Mouse (Mus musculus) forelimb bud, embryonic 11.5 days (tissue): ENCODE measurements at regions not wholly inside any gene's neighbourhood (a gene's known extent, or its start where the extent isn't known, plus 50 kb on each side); places are given as distances from the start of the nearest gene placed in this dataset.
A peak's percentile ranks its signal among the peaks of the same experiment; 100 is the strongest.

ENCODE experiments used
- DNase-seq: peaks from one replicate; pipeline ENCODE4 v3.0.0-alpha.2; 2012; ENCODE audit warnings: low read depth, low spot score

GRCm38 (mm10) chr7:124857106-124857505 lies 587.4 kb upstream of the Kdm8 start:
- DNase-seq, result no peak

- DNase-seq, result no peak
These were observed 583.1 kb upstream of the Kdm8 start for GRCm38 (mm10) chr7:124861397-124861796.

- DNase-seq, result peak; percentile 14
These were observed 576.3 kb upstream of the Kdm8 start for GRCm38 (mm10) chr7:124868133-124868603.

DNA sequence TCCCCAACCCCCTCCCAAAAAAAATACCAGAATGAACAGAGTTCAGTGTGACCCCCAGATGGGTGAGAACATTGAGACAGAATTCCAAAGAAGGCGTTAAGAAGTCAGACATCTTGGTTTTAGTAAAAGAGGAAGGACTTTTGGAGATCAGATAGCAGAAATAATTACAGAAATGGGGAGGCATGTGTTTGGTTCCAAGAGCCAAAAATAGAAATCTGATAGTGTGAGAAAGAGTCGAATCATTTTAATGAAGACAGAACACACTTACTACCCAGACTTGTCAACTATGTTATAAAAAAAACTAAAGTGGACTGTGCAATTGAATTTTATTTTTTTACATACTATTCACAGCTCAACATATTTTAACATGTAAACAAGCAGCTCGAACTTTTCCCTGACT lies 575.9 kb upstream of the Kdm8 start:
- DNase-seq, result no peak

DNA sequence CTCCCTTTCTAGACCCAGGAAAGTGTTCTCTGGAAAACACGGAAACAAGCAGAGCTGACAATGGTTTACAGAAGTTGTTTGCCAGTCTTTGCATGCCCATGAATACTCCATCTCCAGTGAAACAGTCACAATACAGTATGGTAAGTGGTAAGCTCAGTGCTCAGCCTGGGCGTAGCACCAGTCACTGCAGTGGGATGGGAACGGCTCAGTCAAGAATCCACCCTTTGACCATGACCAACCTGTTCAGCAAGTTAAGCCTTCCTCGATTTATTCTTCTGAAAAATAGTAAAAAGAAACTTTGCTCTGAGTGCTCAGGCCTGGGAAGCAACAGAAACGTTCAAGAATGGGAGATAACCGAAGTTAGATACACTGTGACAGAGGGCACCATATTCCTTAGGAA lies 563.7 kb upstream of the Kdm8 start:
- no peak for DNase-seq

- DNase-seq, result no peak
These were observed 537.2 kb upstream of the Kdm8 start for GRCm38 (mm10) chr7:124907233-124907632.

DNA sequence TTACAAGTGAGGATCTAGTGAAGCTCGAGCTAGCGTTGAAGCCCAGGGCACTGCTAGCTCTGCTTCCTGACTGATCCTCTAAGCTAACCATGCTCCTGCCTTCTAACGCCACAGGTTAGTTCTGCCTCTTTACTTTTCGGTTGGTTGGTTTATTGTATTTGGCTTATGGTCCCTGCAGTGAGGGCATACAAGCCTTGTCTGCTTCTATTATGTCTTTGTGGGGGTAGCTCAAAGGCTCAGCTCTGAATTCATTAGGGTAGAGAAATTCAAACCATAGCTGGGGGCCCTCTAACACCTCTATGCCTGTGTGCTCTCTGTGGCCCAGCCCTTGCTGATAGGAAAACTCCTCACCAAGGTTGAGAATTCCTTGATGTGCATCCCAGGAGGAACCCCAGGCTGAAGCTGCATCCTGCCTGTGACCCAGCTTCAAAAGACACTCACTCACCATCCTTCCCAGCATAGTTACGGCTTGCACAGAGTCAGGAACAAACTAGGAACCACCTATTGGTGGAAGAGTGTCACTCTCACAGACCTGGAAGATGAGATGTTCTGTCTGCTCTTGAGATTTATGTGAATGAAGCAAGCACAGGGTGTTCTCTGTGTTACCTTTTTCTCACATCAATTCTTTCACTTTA lies 536.7 kb upstream of the Kdm8 start:
- no peak for DNase-seq

- no peak for DNase-seq
These were observed 530.4 kb upstream of the Kdm8 start for GRCm38 (mm10) chr7:124914061-124914460.

- DNase-seq, result no peak
These were observed 530.0 kb upstream of the Kdm8 start for GRCm38 (mm10) chr7:124914479-124914878.

GRCm38 (mm10) chr7:124914972-124915371 lies 529.5 kb upstream of the Kdm8 start:
- DNase-seq, result peak; percentile 39

- no peak for DNase-seq
These were observed 528.8 kb upstream of the Kdm8 start for GRCm38 (mm10) chr7:124915637-124916036.

DNA sequence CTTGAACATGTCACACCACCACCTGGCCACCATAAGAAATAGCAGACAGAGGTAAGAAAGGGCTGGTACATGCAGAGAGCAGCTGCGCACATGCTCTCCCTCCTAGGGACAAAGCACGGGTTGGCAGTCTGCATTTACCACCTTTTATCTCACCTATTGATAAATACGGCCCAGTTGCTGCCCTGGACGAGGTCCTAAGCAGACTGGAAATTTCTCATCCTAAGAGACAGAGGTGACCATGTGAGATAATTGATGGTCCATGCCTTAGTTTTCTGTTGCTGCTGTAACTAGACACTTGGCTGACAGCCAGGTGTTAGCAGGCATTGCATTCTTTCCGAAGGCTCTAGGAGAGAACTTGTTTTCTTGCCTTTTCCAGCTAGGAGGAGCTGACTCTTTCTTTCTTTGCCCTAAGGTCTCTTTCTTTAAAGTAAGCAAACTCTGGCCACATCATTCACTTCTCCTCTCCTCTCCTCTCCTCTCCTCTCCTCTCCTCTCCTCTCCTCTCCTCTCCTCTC lies 526.8 kb upstream of the Kdm8 start:
- peak; percentile 25 for DNase-seq

DNA sequence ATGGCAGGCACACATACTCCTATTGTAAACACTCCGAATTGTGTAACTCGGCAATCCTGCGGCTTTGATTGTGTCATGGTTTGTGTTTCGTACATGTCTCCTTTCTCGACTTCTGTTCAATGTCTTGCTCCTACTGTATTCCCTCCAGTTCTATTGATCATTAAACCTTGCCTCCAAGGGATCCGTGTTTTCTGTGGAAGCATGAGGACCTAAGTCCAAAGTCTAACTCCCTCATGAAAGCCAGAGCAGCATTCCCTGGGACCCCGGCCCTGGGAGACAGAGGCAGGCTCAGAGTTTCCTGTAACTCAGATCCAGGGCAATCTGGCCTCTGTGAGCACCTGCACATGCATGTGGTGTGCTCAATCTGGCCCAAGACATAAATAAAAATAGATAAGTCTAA lies 521.7 kb upstream of the Kdm8 start:
- DNase-seq, result no peak

GRCm38 (mm10) chr7:124933573-124933972 lies 510.9 kb upstream of the Kdm8 start:
- DNase-seq, result peak; percentile 9

DNA sequence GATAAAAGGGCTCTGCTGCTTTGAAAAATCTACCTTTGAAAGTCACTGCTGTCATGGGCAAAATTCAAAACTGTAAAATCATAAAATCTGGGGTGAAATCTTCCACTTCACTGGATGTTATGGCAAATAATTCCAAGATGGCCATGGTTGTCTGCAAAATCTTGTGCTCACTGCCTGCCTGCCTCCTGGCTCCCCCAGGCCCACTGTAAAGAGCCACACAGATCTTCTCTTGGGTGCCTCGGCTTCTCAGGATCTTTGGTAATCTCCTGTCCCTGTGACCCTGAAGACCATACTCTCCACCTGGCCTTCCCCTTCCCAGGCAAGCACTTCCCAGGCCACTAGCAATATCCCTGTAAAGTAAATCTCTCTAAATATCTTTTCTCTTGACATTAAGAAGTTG lies 505.1 kb upstream of the Kdm8 start:
- no peak for DNase-seq

DNA sequence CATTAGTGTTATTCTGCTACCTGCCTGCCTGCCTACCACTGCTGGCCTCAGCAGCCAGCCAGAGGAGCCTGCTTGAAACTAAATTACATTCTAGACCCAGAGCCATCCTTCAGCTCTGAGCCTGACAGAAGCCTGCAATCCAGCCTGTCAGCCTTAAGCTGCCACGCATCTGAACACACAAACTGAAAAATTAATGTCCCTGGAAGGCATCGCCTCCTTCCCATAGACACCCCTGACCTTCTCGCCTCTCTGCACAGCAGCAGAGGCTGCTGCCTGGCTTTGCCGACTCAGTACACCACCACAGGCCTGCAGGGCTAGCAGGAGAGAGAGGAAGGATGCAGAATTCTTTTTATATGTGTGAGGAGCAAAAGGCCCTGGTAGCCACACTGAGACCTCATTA lies 502.9 kb upstream of the Kdm8 start:
- no peak for DNase-seq

- DNase-seq, result no peak
These were observed 498.1 kb upstream of the Kdm8 start for GRCm38 (mm10) chr7:124946424-124946823.

DNA sequence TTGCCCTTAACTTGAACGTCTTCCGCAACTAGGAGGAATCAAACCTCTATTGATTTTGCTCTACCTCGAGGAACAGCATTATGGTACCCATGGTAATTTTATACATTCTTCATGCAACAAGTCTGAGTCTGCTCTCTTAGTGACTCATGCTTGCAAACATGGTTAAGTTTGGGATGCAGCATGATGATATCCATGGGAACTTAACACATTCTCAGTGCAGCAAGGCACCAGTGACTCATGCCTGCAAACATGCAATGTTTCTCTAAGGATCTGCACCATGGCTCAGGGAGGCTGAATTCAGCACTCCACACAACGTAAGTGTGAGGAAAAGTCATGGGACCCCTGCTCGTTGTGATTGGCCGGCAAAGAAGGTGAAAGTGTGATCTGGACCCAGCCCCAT lies 487.1 kb upstream of the Kdm8 start:
- DNase-seq, result no peak

DNA sequence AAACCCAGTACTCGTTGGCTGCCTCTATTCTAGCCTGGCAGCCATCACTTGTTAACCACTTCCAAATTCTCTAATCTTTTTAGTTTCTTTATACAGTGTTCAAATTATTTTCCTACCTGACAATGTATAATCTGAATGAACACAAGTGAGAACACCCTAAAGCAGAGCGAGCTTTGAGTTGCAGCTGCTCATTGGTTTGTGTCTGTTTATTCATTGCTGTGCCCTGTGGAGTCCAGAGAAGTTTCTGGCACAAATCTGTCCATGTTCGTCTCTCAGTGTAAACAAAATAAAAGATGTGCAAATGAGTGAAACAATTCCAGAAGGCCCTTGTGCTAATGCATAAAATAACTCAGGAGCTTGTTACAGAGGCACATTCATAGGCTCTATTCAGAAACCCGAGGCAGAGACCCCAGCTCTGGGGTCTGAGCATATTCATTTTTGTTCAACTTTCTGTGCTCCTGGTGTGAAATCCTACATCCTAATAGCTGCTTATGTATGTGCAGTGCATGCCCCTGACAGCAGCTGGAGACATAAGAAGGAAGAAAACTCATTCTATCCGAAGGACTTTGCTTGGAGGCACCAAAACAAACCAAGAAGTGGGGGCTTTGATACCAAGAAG lies 469.5 kb upstream of the Kdm8 start:
- no peak for DNase-seq

- peak; percentile 35 for DNase-seq
These were observed 455.0 kb upstream of the Kdm8 start for GRCm38 (mm10) chr7:124989456-124989855.

- peak; percentile 39 for DNase-seq
These were observed 453.8 kb upstream of the Kdm8 start for GRCm38 (mm10) chr7:124990695-124991094.

DNA sequence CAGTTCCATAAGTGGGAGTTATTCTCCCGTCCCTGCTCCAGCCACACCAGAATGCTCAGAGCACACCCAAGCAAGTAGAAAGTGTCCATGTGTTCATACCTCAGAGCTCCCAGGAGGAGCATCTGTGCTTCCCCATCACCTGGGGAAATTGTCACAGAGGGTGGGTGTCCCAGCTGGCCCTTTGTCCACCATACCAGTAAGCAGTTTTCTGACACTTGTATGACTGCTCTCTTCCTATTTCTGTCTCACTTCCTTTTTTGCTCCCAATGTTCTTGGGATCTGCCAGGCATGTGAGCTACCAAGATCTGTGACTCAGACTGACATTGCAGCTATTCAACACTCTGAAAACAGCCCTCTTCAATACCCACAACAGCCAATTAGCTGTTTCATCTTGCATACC lies 447.9 kb upstream of the Kdm8 start:
- no peak for DNase-seq

GRCm38 (mm10) chr7:125000669-125001068 lies 443.8 kb upstream of the Kdm8 start:
- no peak for DNase-seq
